Mouse (Mus musculus) E14TG2a.4 (cell line): Measurements from ENCODE around the gene Dupd1.

Source experiments
- CTCF ChIP-seq: conservative IDR thresholded peaks from 2 replicates; pipeline ENCODE4 v1.5.1; 2014; ENCODE audit warnings: low read length
- POU5F1 ChIP-seq: IDR thresholded peaks from 2 replicates; pipeline ENCODE4 v1.6.1; 2014; ENCODE audit warnings: low read length, borderline replicate concordance

DNA sequence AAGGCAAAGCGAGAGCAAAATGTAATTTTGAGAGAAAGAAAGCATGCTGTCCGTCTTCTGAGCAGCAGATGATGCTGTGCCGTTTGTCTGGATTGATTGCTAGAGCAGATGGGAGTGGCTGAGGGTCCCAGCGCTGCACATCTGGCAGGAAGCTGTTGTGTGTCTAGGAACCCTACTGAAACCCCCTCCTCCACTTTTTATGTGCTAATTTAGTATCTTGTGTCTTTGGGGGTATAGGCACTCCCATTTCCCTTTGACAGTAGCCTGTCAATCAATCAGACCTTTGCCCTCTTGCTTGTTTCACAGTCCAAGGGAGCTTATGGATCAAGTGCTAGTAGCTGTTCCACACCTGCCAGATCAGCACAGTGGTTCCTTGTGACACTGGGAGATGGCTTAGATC lies 41.3 kb downstream of the Dupd1 start:
- TF ChIP-seq CTCF (no peak), POU5F1 (no peak)
